Mouse (Mus musculus) adrenal gland, postnatal 36 days (tissue): ENCODE measurements around the gene Tenm2. TPM values are rescaled to one million over a fixed set of nuclear protein-coding genes. Genes with fewer than 3 reads are reported as not detected.

Experiments
- DNase-seq, 2 experiments: peaks; one replicate each; pipeline ENCODE4 v3.0.0; 2021; ENCODE audit warnings: mixed read lengths in 1 of 2
- total RNA-seq, 2 experiments: library from RNA; stranded (reverse); gene quantifications; 2 replicates each; pipeline ENCODE4 v1.2.3; 2021

Tenm2 gene
- total RNA-seq, 2 experiments from 2014 or later, result 0.53 to 0.69 TPM

GRCm38 (mm10) chr11:37107069-37107468, 128.7 kb downstream of the Tenm2 start:
- no peak for DNase-seq

- no peak for DNase-seq
Measured at GRCm38 (mm10) chr11:37079403-37079802, 156.4 kb downstream of the Tenm2 start.

- DNase-seq, result no peak
Measured at GRCm38 (mm10) chr11:37076989-37077598, 158.7 kb downstream of the Tenm2 start.

GRCm38 (mm10) chr11:37075349-37075748, 160.4 kb downstream of the Tenm2 start:
- no peak for DNase-seq

GRCm38 (mm10) chr11:37065459-37065858, 170.3 kb downstream of the Tenm2 start:
- no peak for DNase-seq

GRCm38 (mm10) chr11:37046671-37047070, 189.1 kb downstream of the Tenm2 start:
- DNase-seq, result peak; percentile 48 to 54

GRCm38 (mm10) chr11:37041259-37041658, 194.5 kb downstream of the Tenm2 start:
- DNase-seq, result no peak

GRCm38 (mm10) chr11:37039283-37039682, 196.5 kb downstream of the Tenm2 start:
- DNase-seq, result no peak

GRCm38 (mm10) chr11:37031305-37032055, 204.3 kb downstream of the Tenm2 start:
- no peak for DNase-seq

GRCm38 (mm10) chr11:37011900-37012299, 223.9 kb downstream of the Tenm2 start:
- DNase-seq, result no peak

GRCm38 (mm10) chr11:37009243-37009642, 226.5 kb downstream of the Tenm2 start:
- DNase-seq, result no peak

- DNase-seq, result no peak
Measured at GRCm38 (mm10) chr11:36997668-36998067, 238.1 kb downstream of the Tenm2 start.

- DNase-seq, result peak; percentile 40 to 45
Measured at GRCm38 (mm10) chr11:36990895-36991294, 244.9 kb downstream of the Tenm2 start.

- DNase-seq, result no peak
Measured at GRCm38 (mm10) chr11:36988776-36989565, 246.8 kb downstream of the Tenm2 start.

- no peak for DNase-seq
Measured at GRCm38 (mm10) chr11:36974142-36974541, 261.6 kb downstream of the Tenm2 start.

GRCm38 (mm10) chr11:36958102-36958501, 277.7 kb downstream of the Tenm2 start:
- no peak for DNase-seq

- DNase-seq, result no peak
Measured at GRCm38 (mm10) chr11:36941429-36941828, 294.3 kb downstream of the Tenm2 start.

GRCm38 (mm10) chr11:36940557-36941110, 295.1 kb downstream of the Tenm2 start:
- DNase-seq, result no peak

- DNase-seq, result no peak
Measured at GRCm38 (mm10) chr11:36929817-36930216, 305.9 kb downstream of the Tenm2 start.

- DNase-seq, result no peak
Measured at GRCm38 (mm10) chr11:36926705-36927406, 308.9 kb downstream of the Tenm2 start.

- no peak for DNase-seq
Measured at GRCm38 (mm10) chr11:36919301-36919700, 316.5 kb downstream of the Tenm2 start.

- peak; percentile 13 to 24 for DNase-seq
Measured at GRCm38 (mm10) chr11:36911406-36911805, 324.4 kb downstream of the Tenm2 start.
